Mouse (Mus musculus) thymus, postnatal 10 days (tissue): ENCODE measurements at regions not wholly inside any gene's neighbourhood (a gene's known extent, or its start where the extent isn't known, plus 50 kb on each side); places are given as distances from the start of the nearest gene placed in this dataset.

Source experiments
- DNase-seq, 2 experiments: peaks; one replicate each; pipeline ENCODE4 v3.0.0; 2021; ENCODE audit warnings: low spot score in 2 of 2

DNA sequence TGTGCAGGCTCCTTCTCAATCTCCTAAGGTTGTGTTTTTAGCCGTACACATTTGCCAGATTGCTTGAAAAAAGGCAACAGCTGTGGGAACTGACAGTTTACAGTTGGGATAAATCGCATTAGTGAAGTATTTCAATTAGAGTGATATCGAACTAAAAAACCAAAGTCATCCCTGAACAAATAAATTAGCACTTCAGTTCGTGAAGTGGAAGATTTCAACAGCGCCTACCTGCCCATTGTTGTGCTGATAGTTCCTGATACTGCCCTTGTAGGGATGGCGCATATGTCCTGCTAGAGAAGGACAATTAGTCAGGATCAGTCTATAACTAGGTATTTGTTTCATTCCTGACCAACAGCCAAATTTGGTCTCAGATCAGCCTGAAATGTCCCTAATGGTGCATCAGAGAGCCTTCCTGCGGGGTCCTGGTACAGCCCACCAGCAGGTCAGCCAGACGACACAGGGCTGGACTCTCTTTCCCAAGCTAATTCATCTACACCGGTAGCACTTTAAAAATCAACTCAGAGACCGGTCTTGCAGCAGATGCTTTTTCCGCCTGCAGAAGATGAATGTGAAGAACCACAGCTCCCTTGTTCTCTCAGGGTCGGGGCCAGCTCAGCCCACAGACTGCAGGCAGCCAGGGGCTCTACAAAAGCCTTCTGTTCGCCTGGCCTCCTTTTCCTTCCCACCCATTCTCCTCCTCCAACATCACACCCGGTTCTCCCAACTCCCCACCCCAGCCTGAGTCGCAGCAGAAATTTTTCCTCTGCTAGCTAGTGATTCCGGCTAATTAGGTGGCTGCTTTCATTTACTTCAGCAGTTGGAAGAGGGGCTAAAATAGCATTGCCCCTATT, 146.1 kb downstream of the Psat1 start:
- no peak for DNase-seq

- no peak for DNase-seq
Measured at GRCm38 (mm10) chr19:15796466-15796865, 150.7 kb downstream of the Psat1 start.

GRCm38 (mm10) chr19:15791942-15792341, 155.2 kb downstream of the Psat1 start:
- no peak for DNase-seq

- no peak for DNase-seq
Measured at GRCm38 (mm10) chr19:15791264-15791913, 155.7 kb downstream of the Psat1 start.

DNA sequence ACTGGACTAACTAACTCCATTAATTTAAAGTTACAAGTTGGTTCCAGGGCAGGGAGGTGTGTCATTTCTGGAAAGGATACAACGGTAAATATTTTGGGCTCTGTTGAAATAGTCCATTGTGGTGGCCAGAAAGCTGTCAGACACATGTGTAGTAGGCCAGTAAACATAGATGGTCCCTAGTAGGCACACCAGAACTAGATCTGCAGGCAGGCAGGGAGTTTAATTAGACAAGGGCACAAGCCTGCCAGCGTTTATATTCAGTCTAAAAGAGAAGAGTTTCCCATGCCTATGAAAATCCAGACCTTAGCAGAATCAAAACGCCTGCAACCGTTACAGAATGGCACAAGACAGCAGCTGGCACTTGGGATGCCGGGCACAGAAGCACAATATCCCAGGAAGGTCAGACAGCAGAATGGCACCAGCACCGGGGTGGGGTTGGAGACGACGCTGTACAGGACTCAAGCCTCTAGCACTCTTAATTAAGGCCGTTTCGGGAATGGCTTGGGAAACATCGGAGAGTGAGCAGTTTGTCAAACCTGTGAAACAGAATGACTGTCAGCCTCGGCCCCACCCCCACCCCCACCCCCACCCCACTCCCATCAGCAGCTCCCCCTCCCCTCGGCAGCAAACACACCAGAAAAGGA, 156.4 kb downstream of the Psat1 start:
- no peak for DNase-seq

DNA sequence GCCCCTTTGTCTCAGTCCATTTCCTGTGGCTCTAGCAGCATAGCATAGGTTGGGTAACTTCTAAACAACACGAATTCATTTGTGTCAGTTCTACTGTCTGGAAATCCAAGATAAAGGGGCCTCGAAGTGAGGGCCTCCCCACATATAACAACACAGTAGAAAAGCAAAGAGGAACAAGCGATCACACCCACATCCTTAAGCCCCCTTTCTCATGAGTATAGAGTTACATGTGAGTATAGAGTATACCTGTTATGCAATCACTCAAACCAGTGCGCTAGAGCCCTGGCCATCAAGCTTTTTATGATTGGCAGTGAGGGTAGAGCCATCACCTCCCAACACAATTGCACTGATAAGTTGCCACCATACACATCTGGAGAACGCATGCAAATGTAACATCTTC, 157.4 kb downstream of the Psat1 start:
- DNase-seq = no peak

GRCm38 (mm10) chr19:15784644-15785043, 162.5 kb downstream of the Psat1 start:
- DNase-seq = no peak

DNA sequence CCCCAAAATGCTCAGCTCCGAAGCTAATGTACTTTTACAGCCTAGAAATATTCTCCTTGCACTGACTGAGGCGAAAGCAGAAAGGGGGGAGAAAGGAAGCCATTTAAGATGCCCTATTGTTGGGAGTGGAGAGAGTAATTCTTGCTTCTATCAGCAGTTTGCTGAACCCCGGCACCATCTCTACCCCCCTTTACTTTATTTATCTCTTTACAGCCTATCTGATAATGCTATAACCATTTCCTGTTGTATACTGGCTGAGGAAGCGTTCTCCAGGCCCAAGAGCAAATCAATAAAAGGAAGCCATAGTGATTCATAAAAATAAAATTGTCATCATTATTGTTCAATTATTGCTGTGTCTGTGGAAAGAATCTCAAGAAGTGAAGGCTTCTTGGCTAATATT, 177.5 kb downstream of the Psat1 start:
- DNase-seq = no peak

GRCm38 (mm10) chr19:15761086-15761485, 186.1 kb downstream of the Psat1 start:
- no peak for DNase-seq

DNA sequence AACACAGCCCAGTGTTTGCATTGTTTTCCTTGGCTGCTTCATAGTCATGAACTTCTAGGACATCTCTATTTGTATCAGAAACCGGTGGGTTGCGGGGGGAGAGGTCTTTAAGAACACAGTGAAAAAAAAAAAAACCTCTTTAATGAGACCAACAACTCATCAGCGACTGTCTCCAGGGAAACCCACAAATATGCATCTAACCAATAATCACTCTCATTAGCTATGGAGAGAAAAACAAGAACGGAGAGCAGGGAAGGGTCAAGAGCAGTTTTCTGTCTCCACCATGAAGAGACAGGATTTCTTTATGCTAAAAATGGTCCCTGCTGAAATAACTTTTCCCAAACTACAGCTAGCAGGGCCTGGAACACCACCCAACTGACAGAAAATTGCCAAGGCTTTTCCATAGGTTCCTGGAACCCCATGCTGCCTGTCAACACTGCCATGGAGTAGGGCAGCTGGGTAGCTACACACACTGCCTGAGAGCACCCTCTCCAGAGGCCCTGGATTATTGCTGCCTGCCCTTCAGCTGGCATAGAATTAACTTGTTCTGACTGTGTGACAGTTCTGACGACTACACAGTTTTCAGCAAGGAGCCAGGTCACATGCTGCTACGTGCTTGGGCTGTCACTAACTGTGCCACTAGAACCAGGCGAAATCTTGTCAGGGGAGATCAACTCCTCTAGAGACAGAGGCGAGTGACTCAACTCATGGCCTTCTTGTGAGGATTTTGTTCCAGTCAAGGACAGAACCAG, 201.9 kb downstream of the Psat1 start:
- DNase-seq = no peak

DNA sequence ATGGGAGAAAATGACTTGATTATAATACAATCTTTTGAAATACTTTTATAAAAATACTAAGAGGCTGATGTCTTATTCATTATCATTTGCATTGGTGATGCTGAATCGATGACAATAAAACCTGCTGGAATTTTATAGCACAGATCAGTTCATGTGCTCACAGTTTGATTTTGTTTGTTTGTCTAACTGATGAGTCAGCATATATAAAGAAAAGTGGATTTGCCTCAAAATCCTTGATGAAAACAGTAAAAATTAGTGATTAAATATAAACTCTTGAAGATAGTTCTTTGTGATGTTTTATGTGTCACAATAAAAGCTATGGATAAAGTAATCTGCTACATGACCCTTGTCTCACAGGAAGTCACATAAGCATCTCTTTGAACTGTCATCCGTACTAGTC, 210.9 kb downstream of the Psat1 start:
- DNase-seq = no peak

DNA sequence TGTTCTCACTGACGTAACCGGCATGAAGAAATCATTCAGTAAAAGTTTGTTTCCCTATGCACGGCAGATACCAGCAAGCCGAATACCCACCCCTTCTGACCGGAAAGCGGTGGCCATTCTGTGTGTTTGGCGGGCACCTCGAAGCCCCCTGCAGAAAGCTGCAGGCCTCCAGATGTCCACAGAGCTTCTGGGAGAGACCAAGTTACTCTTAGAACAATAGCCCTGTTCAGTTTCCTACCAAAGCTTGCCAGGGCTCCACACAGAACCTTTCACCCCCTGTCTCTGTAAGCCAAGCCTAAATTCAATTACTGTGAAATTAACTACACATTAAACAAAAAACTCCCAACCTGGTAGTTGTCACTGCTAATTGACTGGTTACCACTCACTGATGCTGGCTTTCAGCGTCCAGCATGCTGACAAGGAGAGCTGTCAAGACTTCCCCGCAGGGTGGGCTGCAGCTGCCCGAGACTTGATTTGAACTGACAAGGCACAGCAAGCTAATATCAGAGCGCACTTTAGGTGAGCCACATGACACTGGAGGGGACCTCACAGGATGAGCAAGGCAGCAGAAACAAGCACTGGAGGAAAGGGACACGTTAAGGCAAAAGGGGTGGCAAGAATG, 220.2 kb downstream of the Psat1 start:
- DNase-seq = no peak

GRCm38 (mm10) chr19:15692379-15693023, 254.6 kb downstream of the Psat1 start:
- no peak for DNase-seq

GRCm38 (mm10) chr19:15669996-15670395, 277.1 kb downstream of the Psat1 start:
- no peak for DNase-seq

GRCm38 (mm10) chr19:15669541-15669940, 277.6 kb downstream of the Psat1 start:
- DNase-seq = no peak

GRCm38 (mm10) chr19:15668624-15669016, 278.5 kb downstream of the Psat1 start:
- no peak for DNase-seq

GRCm38 (mm10) chr19:15667889-15668623, 279.1 kb downstream of the Psat1 start:
- DNase-seq = no peak

DNA sequence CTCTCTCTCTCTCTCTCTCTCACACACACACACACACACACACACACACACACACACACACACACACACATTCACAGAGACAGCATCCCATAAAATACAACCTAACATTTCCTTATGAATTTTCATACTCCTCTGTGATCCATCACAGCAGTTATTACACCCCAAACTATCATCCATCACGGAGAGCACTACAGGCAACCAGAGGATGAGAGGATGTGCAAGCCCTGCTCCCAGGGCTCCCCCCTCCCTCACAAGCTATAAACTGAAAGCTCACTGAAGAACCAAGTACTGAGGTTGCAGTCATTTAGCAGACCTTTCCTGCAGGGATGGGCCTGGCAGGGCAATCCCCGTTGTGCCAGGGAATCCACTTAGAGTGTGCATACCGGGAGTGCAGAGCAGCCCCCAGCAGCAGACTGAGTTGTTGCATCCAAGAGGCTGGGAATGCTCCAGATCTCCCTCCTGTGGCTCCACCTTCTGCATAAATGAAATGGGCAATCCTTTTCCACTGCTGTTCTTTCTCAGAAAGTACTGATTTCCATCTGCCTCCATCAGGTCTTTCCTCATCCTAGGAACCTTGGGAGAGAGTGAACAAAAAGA, 283.4 kb downstream of the Psat1 start:
- no peak for DNase-seq

GRCm38 (mm10) chr19:15658611-15659010, 288.5 kb downstream of the Psat1 start:
- no peak for DNase-seq

- DNase-seq = no peak
Measured at GRCm38 (mm10) chr19:15657846-15658245, 289.3 kb downstream of the Psat1 start.
